Comparison of ENCODE assay signal across 9 mouse cellular contexts in the genomic region with DNA sequence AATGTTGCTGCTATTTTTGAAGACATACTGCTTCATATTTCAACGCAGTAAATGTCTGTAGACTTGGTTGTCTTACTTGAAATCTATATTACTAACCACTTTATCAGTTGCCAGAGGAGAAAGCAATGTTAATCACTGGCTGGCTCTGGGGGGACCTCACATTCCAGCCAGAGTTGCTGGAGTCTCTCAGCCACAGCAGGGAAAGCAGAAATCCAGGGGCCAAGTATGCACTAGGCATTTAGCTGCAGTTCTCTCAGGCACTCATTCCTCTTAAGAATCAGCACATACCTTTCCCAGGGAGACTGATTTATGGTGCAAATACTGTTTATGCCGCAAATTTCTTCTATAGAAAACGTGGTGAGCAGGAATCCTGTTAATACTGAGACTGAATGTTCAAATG.
DNase-seq lines count a peak whose midpoint lies in the region; ATAC-seq and TF ChIP-seq lines count a peak whose summit lies in the region.
"Had no signal": no experiment of that assay in that cellular context is flagged by ENCODE, and none has a peak within 500 bp of the region (broad histone marks: within the 10 kb centered on the region; RNA-seq: fewer than 3 reads in every experiment).

No protein-coding gene starts in this region.

- no peaks in the 10 kb centered on the region; the same call in 1 of the 2 replicates for H3K4me1 ChIP-seq in embryonic facial prominence, embryonic 12.5 days
- H3K4me1 ChIP-seq in limb, embryonic 14.5 days (ENCODE audit: control insufficient read depth, insufficient read depth, low read length) = peaks cover 7% of the 10 kb centered on the region; the same call in 1 of the 2 replicates

- H3K9me3 ChIP-seq in embryonic facial prominence, embryonic 12.5 days = no peaks in the 10 kb centered on the region
- no peaks in the 10 kb centered on the region for H3K9me3 ChIP-seq in limb, embryonic 14.5 days (ENCODE audit: control insufficient read depth, low read length)

- no peak overlapping the region for H3K4me2 ChIP-seq in embryonic facial prominence, embryonic 12.5 days (replicated peaks)
- no peak overlapping the region for H3K4me2 ChIP-seq in limb, embryonic 14.5 days (replicated peaks; ENCODE audit: low read depth, low read length, severe bottlenecking)

- no peak overlapping the region for H3K9ac ChIP-seq in embryonic facial prominence, embryonic 12.5 days
- H3K9ac ChIP-seq in limb, embryonic 14.5 days (ENCODE audit: low read depth, low read length, severe bottlenecking) = no peak overlapping the region

- TF ChIP-seq POLR2A in limb, embryonic 14.5 days (IDR thresholded peaks at IDR 0.05; ENCODE audit: borderline replicate concordance, extremely low read depth, insufficient read depth, insufficient read length) = no peak

- 54% methylated on average over 3 of the region's 3 CpGs for WGBS in embryonic facial prominence, embryonic 12.5 days
- 32% methylated on average over 3 of the region's 3 CpGs for WGBS in limb, embryonic 14.5 days

- H3K27me3 ChIP-seq in embryonic facial prominence, embryonic 12.5 days = no peaks in the 10 kb centered on the region
- no peaks in the 10 kb centered on the region for H3K27me3 ChIP-seq in limb, embryonic 14.5 days (ENCODE audit: control insufficient read depth, insufficient read depth, low read length)

- no peak for ATAC-seq in embryonic facial prominence, embryonic 12.5 days (ENCODE audit: insufficient number of reproducible peaks, insufficient read depth, low FRiP score, low TSS enrichment)
- peak; percentile 60; the same call in 1 of the 2 replicates for ATAC-seq in limb, embryonic 14.5 days (ENCODE audit: low FRiP score, low read depth)

- H3K36me3 ChIP-seq in embryonic facial prominence, embryonic 12.5 days = no peaks in the 10 kb centered on the region
- no peaks in the 10 kb centered on the region for H3K36me3 ChIP-seq in limb, embryonic 14.5 days (ENCODE audit: control insufficient read depth, insufficient read depth, low read length)

- peak; percentile 41 for DNase-seq in embryo, embryonic 10 days (ENCODE audit: low spot score)
- no peak for DNase-seq in embryo, embryonic 9.5 days (ENCODE audit: extremely low spot score)
- DNase-seq in kidney, adult 9 months = peak; percentile 1
- DNase-seq in kidney, adult 8-10 months = no peak
- DNase-seq in limb, embryonic 14.5 days (ENCODE audit: low spot score) = peak; percentile 46
- DNase-seq in ovary, postnatal 36 days (ENCODE audit: low spot score) = no peak
- no peak for DNase-seq in cerebellum, postnatal 36 days
- DNase-seq: cerebellum, adult 8-10 months had no signal

- 0 out of 2 replicates have a peak overlapping the region, but pooled peaks have one; percentile 30 for H3K27ac ChIP-seq in embryonic facial prominence, embryonic 12.5 days
- 0 out of 2 replicates have a peak overlapping the region, but pooled peaks have one; percentile 22 for H3K27ac ChIP-seq in limb, embryonic 14.5 days (replicated peaks; ENCODE audit: low read depth, low read length)

- H3K4me3 ChIP-seq in embryonic facial prominence, embryonic 12.5 days = no peak overlapping the region
- H3K4me3 ChIP-seq in limb, embryonic 14.5 days (replicated peaks; ENCODE audit: low read length) = no peak overlapping the region

Comparison
In these comparisons a context has a peak if more than half of its experiments do, and no peak if none do; other contexts are left out.
1. DNase-seq: peak in embryo, embryonic 10 days (single experiment), kidney, adult 9 months (single experiment) and limb, embryonic 14.5 days (single experiment); none in embryo, embryonic 9.5 days (single experiment), kidney, adult 8-10 months (0 of 2), ovary, postnatal 36 days (single experiment) and cerebellum, postnatal 36 days (0 of 2).